Mouse (Mus musculus) midbrain, postnatal 0 days (tissue): ENCODE measurements around the gene Pcyt1a. TPM values are rescaled to one million over a fixed set of nuclear protein-coding genes. Genes with fewer than 3 reads are reported as not detected.

Experiments
- ATAC-seq: fragments of 200-750 bp; cut with Nextera tagmentation; 2 replicates; pipeline ENCODE4 v1.8.0; 2017; ENCODE audit warnings: moderate number of reproducible peaks, mild to moderate bottlenecking, moderate TSS enrichment, moderate library complexity; ENCODE audit not compliant: low FRiP score
- DNase-seq: peaks from one replicate; pipeline ENCODE4 v3.0.0-alpha.2; 2015; ENCODE audit warnings: low spot score
- H3K27ac ChIP-seq: fragments of 300-500 bp; sonication (generic); 2 replicates; pipeline ENCODE4 v1.5.1; 2014; ENCODE audit warnings: low read depth, mild to moderate bottlenecking, low read length, mixed read lengths
- H3K27me3 ChIP-seq: fragments of 300-500 bp; sonication (generic); 2 replicates; pipeline ENCODE4 v1.6.1; 2014; ENCODE audit warnings: low read length, control low read depth, mixed read lengths; ENCODE audit not compliant: insufficient read depth
- H3K36me3 ChIP-seq: fragments of 300-500 bp; sonication (generic); 2 replicates; pipeline ENCODE4 v1.6.1; 2014; ENCODE audit warnings: low read length, control low read depth, mixed read lengths; ENCODE audit not compliant: insufficient read depth
- H3K4me1 ChIP-seq: fragments of 300-500 bp; sonication (generic); 2 replicates; pipeline ENCODE4 v1.6.1; 2014; ENCODE audit warnings: mild to moderate bottlenecking, control low read depth, antibody characterized with exemption, low read length, mixed read lengths; ENCODE audit not compliant: insufficient read depth
- H3K4me2 ChIP-seq: fragments of 300-500 bp; sonication (generic); 2 replicates; pipeline ENCODE4 v1.6.1; 2014; ENCODE audit warnings: low read depth, mild to moderate bottlenecking, low read length, mixed read lengths; ENCODE audit not compliant: poor library complexity, severe bottlenecking
- H3K4me3 ChIP-seq: fragments of 300-500 bp; sonication (generic); 2 replicates; pipeline ENCODE4 v1.5.1; 2014; ENCODE audit warnings: low read depth, mild to moderate bottlenecking, low read length, moderate library complexity
- H3K9ac ChIP-seq: fragments of 300-500 bp; sonication (generic); replicated peaks from 2 replicates; pipeline ENCODE4 v1.6.1; 2014; ENCODE audit warnings: mild to moderate bottlenecking, low read length, moderate library complexity, mixed read lengths; ENCODE audit not compliant: poor library complexity, severe bottlenecking
- H3K9me3 ChIP-seq: fragments of 300-500 bp; sonication (generic); 2 replicates; pipeline ENCODE4 v1.6.1; 2016; ENCODE audit warnings: low read length, control low read depth
- CTCF ChIP-seq: IDR thresholded peaks from 2 replicates; pipeline ENCODE4 v1.5.1; 2016; ENCODE audit warnings: antibody characterized with exemption, mild to moderate bottlenecking
- WGBS: fragments of 180-500 bp; shearing (Covaris S2); extraction: QIAGEN DNeasy Blood & Tissue Kit; methylation state at CpG from one replicate; pipeline ENCODE4 v1.1.7; 2014; 5-methylcytosine and 5-hydroxymethylcytosine counted together
- polyA plus RNA-seq: library from polyadenylated mRNA; unstranded; fragments of >200 nt; fragmentation: Nextera tagmentation; extraction: Ambion mirVana; gene quantifications from 2 replicates; pipeline ENCODE4 v1.2.1, GENCODE M21; 2015
- total RNA-seq: library from RNA; depleted of rRNA; stranded (reverse); fragments of >200 nt; gene quantifications from 2 replicates; pipeline ENCODE4 v1.2.3, GENCODE M21; 2014

Gene Pcyt1a
- total and polyA plus RNA-seq, 2 experiments from 2014 or later: 49.2 to 52.7 TPM

DNA sequence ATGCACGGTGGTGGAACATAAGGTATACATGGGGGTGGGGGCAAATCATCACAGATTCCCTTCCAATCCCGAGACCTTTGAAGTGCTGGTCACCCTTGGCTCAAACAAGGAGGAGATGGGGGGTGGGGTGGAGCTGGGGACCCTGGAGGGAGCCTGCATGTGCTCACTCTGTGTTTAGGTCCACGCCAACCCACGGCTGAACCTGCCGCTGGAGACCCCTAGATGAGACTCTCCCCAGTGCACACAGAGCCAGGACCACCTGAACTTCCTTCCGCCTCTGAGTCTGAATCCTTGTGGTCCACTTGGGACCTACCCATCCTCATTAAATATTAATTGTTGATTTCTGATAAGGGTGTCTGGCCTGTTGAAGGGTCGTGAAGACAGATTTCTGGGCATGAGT lies 76.1 kb downstream of the Pcyt1a start:
- no peaks in the 10 kb centered on the region for H3K9me3 ChIP-seq
- no peak overlapping the region for H3K4me3 ChIP-seq
- H3K4me2 ChIP-seq: no peak overlapping the region
- no peak overlapping the region for H3K9ac ChIP-seq
- TF ChIP-seq CTCF: no peak
- no peaks in the 10 kb centered on the region for H3K27me3 ChIP-seq
- no peak overlapping the region for H3K27ac ChIP-seq
- WGBS: 79% methylated on average over 7 of the region's 7 CpGs
- DNase-seq (no peak), ATAC-seq (no peak)
- no peaks in the 10 kb centered on the region for H3K36me3 ChIP-seq
- 0 out of 2 replicates have a peak, but pooled peaks cover 3% of the 10 kb centered on the region for H3K4me1 ChIP-seq

DNA sequence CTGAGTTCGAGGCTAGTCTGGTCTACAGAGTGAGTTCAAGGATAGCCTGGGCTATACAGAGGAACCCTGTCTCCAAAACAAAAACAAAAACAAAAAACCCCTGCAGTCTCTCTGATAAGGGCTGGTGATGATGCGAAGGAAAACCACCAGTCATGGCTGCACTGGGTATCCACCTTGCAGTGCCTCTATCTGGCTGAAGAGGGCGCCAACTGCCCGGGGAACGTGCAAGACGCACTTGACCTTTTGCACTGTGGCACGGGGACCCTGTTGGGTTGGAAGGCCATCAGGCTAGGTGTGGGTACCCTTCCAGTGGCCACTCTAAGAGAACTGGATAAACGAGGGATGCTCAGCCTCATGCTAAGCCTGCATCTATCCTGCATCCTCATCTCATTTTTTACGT lies 76.7 kb downstream of the Pcyt1a start:
- Histone ChIP-seq H3K4me2 (no peak overlapping the region), H3K4me3 (no peak overlapping the region), H3K9ac (no peak overlapping the region), H3K9me3 (no peaks in the 10 kb centered on the region), H3K36me3 (no peaks in the 10 kb centered on the region), H3K4me1 (0 out of 2 replicates have a peak, but pooled peaks cover 3% of the 10 kb centered on the region), H3K27ac (no peak overlapping the region), H3K27me3 (no peaks in the 10 kb centered on the region)
- DNase-seq (no peak), ATAC-seq (no peak)
- WGBS: 22% methylated on average over 9 of the region's 9 CpGs
- TF ChIP-seq CTCF: peak; percentile 74

DNA sequence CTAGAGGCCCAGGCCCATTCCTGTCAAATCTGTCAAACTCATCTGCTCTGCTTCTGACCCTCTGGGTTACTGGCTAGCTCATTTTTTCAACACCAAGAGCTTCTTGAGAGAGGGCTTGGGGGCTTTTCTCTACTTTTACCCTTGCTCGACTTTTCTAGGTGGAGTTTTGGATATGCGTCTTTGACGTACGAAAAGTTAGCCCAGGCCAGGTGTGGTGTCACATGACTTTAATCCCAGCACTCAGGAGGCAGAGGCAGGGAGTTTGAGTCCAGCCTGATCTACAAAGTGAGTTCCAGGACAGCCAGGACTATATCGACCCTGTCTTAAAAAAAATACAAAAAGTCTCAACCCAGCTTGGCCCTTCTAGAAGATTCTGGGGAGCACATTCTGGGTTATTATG lies 77.3 kb downstream of the Pcyt1a start:
- WGBS: 93% methylated on average over 5 of the region's 5 CpGs
- no peak for TF ChIP-seq CTCF
- Histone ChIP-seq H3K4me3 (no peak overlapping the region), H3K27me3 (no peaks in the 10 kb centered on the region), H3K36me3 (no peaks in the 10 kb centered on the region), H3K9me3 (no peaks in the 10 kb centered on the region), H3K9ac (no peak overlapping the region), H3K4me1 (0 out of 2 replicates have a peak, but pooled peaks cover 3% of the 10 kb centered on the region), H3K4me2 (no peak overlapping the region), H3K27ac (no peak overlapping the region)
- DNase-seq: no peak
- ATAC-seq: no peak

DNA sequence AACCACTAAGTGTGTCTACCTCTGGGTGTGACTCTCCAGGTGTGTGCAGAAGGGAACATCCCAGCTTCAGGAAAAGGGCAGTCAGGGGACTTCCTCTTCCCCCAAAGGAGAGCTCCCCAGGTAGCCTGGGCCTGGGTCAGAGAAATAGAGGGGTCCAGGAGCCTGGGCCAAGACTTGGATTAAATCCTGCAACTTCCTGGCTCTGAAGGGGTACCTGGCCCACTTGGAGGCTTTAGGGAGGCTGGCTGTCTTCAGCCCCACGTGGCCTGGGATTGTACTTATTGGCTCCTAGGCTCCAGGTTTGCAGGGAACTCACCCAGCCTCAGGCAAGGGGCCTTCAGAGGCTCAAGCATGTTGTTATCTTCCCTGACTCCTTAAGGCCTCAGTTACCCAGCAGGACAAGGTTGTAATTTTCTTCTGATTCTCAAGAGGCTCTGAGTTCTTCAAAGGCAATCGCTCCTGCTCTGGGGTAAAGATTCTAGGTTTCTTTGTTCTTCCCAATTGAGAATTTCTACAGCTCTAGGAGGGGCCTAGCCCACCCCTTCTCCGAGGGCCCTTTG lies 77.9 kb downstream of the Pcyt1a start:
- no peaks in the 10 kb centered on the region for H3K9me3 ChIP-seq
- ATAC-seq (no peak), DNase-seq (no peak)
- no peak overlapping the region for H3K9ac ChIP-seq
- no peaks in the 10 kb centered on the region for H3K27me3 ChIP-seq
- H3K4me1 ChIP-seq: 0 out of 2 replicates have a peak, but pooled peaks cover 3% of the 10 kb centered on the region
- H3K36me3 ChIP-seq: no peaks in the 10 kb centered on the region
- no peak overlapping the region for H3K27ac ChIP-seq
- H3K4me3 ChIP-seq: no peak overlapping the region
- 34% methylated on average over 3 of the region's 3 CpGs for WGBS
- H3K4me2 ChIP-seq: no peak overlapping the region
- no peak for TF ChIP-seq CTCF

DNA sequence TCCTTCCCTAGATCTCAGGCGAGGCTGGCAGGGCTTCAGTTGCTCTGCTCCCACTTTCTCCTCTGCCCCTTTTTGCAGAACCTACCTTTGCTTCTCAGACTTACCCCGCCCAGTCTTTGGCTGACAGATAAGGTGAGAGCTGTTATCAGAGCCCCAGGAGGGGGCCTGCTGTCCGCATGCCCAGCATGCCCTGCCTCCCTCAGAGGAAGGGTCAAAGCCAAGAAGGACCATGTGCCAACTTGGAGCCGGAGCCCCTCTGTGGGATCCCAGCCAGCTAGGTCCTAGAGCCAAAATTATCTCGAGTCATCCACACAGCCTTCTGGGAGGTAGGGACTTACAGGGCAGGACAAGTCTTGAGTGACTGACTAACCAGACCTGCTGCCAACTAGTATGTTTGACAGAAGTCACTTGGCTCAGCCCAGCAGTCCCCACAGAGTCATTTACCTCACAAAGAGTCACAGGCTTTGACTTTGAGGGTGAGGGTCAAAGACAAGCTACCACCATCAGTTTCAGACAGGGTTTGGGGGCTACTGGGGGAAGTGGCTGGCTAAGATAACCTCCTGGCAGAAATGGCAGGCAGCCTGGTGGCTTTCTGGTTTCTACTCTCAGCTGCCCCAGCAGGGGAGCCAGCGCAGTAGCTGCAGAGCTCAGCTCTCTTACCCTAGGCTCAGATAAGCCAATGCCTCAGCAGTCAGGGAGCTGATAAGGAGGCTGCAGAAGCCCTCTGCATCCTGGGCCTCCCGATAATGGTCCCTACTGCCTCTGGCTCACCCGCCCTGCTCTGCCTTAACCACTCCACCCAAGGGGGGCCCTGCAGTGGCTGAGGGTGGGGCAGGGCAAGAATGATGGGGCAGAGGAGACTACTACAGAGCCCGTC lies 78.6 kb downstream of the Pcyt1a start:
- 0 out of 2 replicates have a peak, but pooled peaks cover 3% of the 10 kb centered on the region for H3K4me1 ChIP-seq
- no peaks in the 10 kb centered on the region for H3K27me3 ChIP-seq
- peak; percentile 56 for DNase-seq
- no peak for ATAC-seq
- H3K9ac ChIP-seq: no peak overlapping the region
- H3K4me2 ChIP-seq: no peak overlapping the region
- WGBS: 57% methylated on average over 9 of the region's 9 CpGs
- H3K27ac ChIP-seq: no peak overlapping the region
- no peak overlapping the region for H3K4me3 ChIP-seq
- no peak for TF ChIP-seq CTCF
- H3K36me3 ChIP-seq: no peaks in the 10 kb centered on the region
- H3K9me3 ChIP-seq: no peaks in the 10 kb centered on the region
